Mouse (Mus musculus) liver, adult 2 months (tissue): ENCODE data around the gene Tas2r126.

Experiments used
- CTCF ChIP-seq: fragments of 200-500 bp; IDR thresholded peaks from 2 replicates; pipeline ENCODE4 v1.5.1; 2011; ENCODE audit warnings: low read depth, low read length, control low read depth
- POLR2A ChIP-seq: fragments of 200-500 bp; IDR thresholded peaks from 2 replicates; pipeline ENCODE4 v1.6.1; 2011; ENCODE audit warnings: low read length, control low read depth; ENCODE audit not compliant: insufficient read depth; ENCODE audit errors: extremely low read depth

- TF ChIP-seq POLR2A (no peak), CTCF (no peak)
These were observed 34.4 kb upstream of the Tas2r126 start, which contains the start of gene Tas2r143 for GRCm38 (mm10) chr6:42399938-42400337.
